Mouse (Mus musculus) heart, postnatal 0 days (tissue): ENCODE data around the gene Arid4a.

Experiments used
- CTCF ChIP-seq: IDR thresholded peaks from 2 replicates; pipeline ENCODE4 v1.5.1; 2016; ENCODE audit warnings: antibody characterized with exemption, control low read depth, low read depth
- EP300 ChIP-seq: IDR thresholded peaks from 2 replicates; pipeline ENCODE4 v1.6.1; 2016; ENCODE audit warnings: antibody characterized with exemption, low read depth

DNA sequence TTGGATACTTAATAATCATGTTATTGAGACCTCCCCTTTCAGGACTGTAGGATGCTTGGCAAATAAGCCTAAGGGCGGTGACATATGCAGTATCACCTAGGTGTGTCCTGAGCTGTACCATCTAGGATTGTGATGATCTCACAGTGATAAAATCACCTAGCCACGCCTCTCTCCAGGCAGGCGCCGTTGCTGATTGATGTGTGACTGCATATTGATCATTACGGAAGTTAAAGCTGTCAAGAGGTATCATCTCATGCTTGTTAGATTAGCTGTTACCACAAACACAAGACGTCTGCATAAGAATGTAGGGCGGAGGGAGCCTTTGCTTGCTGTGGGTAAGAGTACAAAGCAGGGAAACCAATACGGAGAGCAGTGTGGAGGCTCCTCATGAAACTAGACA is 14.5 kb downstream of the Arid4a start:
- TF ChIP-seq CTCF, result no peak
- no peak for TF ChIP-seq EP300
